Mouse (Mus musculus) E14TG2a.4 (cell line): ENCODE measurements at regions not wholly inside any gene's neighbourhood (a gene's known extent, or its start where the extent isn't known, plus 50 kb on each side); places are given as distances from the start of the nearest gene placed in this dataset.

ENCODE experiments used
- H3K27me3 ChIP-seq: 2 replicates; pipeline ENCODE4 v1.6.1; 2014; ENCODE audit warnings: low read length, control low read depth; ENCODE audit not compliant: insufficient read depth
- H3K36me3 ChIP-seq: 2 replicates; pipeline ENCODE4 v1.6.1; 2014; ENCODE audit warnings: low read length, control low read depth; ENCODE audit not compliant: insufficient read depth
- H3K4me1 ChIP-seq: replicated peaks from 2 replicates; pipeline ENCODE4 v1.6.1; 2014; ENCODE audit warnings: low read depth, low read length, control low read depth
- H3K4me3 ChIP-seq: replicated peaks from 2 replicates; pipeline ENCODE4 v1.5.1; 2014; ENCODE audit warnings: mild to moderate bottlenecking, low read length
- H3K9me3 ChIP-seq: 2 replicates; pipeline ENCODE4 v1.6.1; 2014; ENCODE audit warnings: low read length, control low read depth
- CTCF ChIP-seq: conservative IDR thresholded peaks from 2 replicates; pipeline ENCODE4 v1.5.1; 2014; ENCODE audit warnings: low read length
- NANOG ChIP-seq: IDR thresholded peaks from 2 replicates; pipeline ENCODE4 v1.6.1; 2014; ENCODE audit warnings: borderline replicate concordance, low read length, mixed read lengths
- POU5F1 ChIP-seq: IDR thresholded peaks from 2 replicates; pipeline ENCODE4 v1.6.1; 2014; ENCODE audit warnings: low read length, borderline replicate concordance

- peak; percentile 59 for TF ChIP-seq CTCF
- TF ChIP-seq POU5F1, result no peak
- Histone ChIP-seq H3K9me3 (peaks cover 6% of the 10 kb centered on the region; the same call in 1 of the 2 replicates), H3K27me3 (no peaks in the 10 kb centered on the region), H3K4me1 (no peaks in the 10 kb centered on the region), H3K4me3 (no peak overlapping the region), H3K36me3 (no peaks in the 10 kb centered on the region)
Measured at GRCm38 (mm10) chr12:28248749-28249148, 303.4 kb downstream of the Dcdc2c start.

GRCm38 (mm10) chr12:28248287-28248686 lies 303.9 kb downstream of the Dcdc2c start:
- H3K27me3 ChIP-seq, result no peaks in the 10 kb centered on the region
- TF ChIP-seq POU5F1 (no peak), NANOG (no peak), CTCF (no peak)
- peaks cover 6% of the 10 kb centered on the region; the same call in 1 of the 2 replicates for H3K9me3 ChIP-seq
- no peaks in the 10 kb centered on the region for H3K36me3 ChIP-seq
- H3K4me3 ChIP-seq, result no peak overlapping the region
- no peaks in the 10 kb centered on the region for H3K4me1 ChIP-seq

GRCm38 (mm10) chr12:28238016-28238415 lies 314.2 kb downstream of the Dcdc2c start:
- Histone ChIP-seq H3K36me3 (no peaks in the 10 kb centered on the region), H3K4me3 (no peak overlapping the region), H3K4me1 (no peaks in the 10 kb centered on the region), H3K27me3 (no peaks in the 10 kb centered on the region), H3K9me3 (peaks cover 21% of the 10 kb centered on the region)
- TF ChIP-seq POU5F1, result no peak
- no peak for TF ChIP-seq CTCF
- TF ChIP-seq NANOG, result no peak

- Histone ChIP-seq H3K36me3 (no peaks in the 10 kb centered on the region), H3K9me3 (peaks cover 30% of the 10 kb centered on the region), H3K27me3 (no peaks in the 10 kb centered on the region), H3K4me1 (no peaks in the 10 kb centered on the region), H3K4me3 (no peak overlapping the region)
- TF ChIP-seq NANOG (no peak), POU5F1 (no peak), CTCF (no peak)
Measured at GRCm38 (mm10) chr12:28237041-28237440, 315.2 kb downstream of the Dcdc2c start.

GRCm38 (mm10) chr12:28202847-28203246 lies 349.4 kb downstream of the Dcdc2c start:
- no peak for TF ChIP-seq POU5F1
- no peak for TF ChIP-seq CTCF
- TF ChIP-seq NANOG, result no peak
- no peaks in the 10 kb centered on the region for H3K36me3 ChIP-seq
- H3K27me3 ChIP-seq, result no peaks in the 10 kb centered on the region
- no peaks in the 10 kb centered on the region for H3K4me1 ChIP-seq
- no peaks in the 10 kb centered on the region for H3K9me3 ChIP-seq
- H3K4me3 ChIP-seq, result no peak overlapping the region

- Histone ChIP-seq H3K36me3 (no peaks in the 10 kb centered on the region), H3K4me1 (no peaks in the 10 kb centered on the region), H3K27me3 (no peaks in the 10 kb centered on the region), H3K4me3 (no peak overlapping the region), H3K9me3 (peaks cover 4% of the 10 kb centered on the region; the same call in 1 of the 2 replicates)
- TF ChIP-seq NANOG (no peak), CTCF (no peak), POU5F1 (no peak)
Measured at GRCm38 (mm10) chr12:28186695-28187094, 365.5 kb downstream of the Dcdc2c start.

- Histone ChIP-seq H3K27me3 (no peaks in the 10 kb centered on the region), H3K4me3 (no peak overlapping the region), H3K36me3 (no peaks in the 10 kb centered on the region), H3K4me1 (no peaks in the 10 kb centered on the region), H3K9me3 (no peaks in the 10 kb centered on the region)
- no peak for TF ChIP-seq CTCF
- TF ChIP-seq POU5F1, result no peak
- no peak for TF ChIP-seq NANOG
Measured at GRCm38 (mm10) chr12:28181265-28181664, 370.9 kb downstream of the Dcdc2c start.

GRCm38 (mm10) chr12:28176016-28176415 lies 376.2 kb downstream of the Dcdc2c start:
- Histone ChIP-seq H3K36me3 (no peaks in the 10 kb centered on the region), H3K4me1 (no peaks in the 10 kb centered on the region), H3K27me3 (no peaks in the 10 kb centered on the region), H3K9me3 (no peaks in the 10 kb centered on the region), H3K4me3 (no peak overlapping the region)
- TF ChIP-seq POU5F1 (no peak), NANOG (no peak), CTCF (no peak)

- no peaks in the 10 kb centered on the region for H3K36me3 ChIP-seq
- TF ChIP-seq CTCF (no peak), NANOG (no peak), POU5F1 (no peak)
- H3K4me3 ChIP-seq, result no peak overlapping the region
- H3K9me3 ChIP-seq, result no peaks in the 10 kb centered on the region
- H3K27me3 ChIP-seq, result no peaks in the 10 kb centered on the region
- no peaks in the 10 kb centered on the region for H3K4me1 ChIP-seq
Measured at GRCm38 (mm10) chr12:28174078-28174477, 378.1 kb downstream of the Dcdc2c start.
